Mouse (Mus musculus) testis, adult 2 months (tissue): ENCODE data around the gene 6330409D20Rik.

ENCODE experiments used
- CTCF ChIP-seq: fragments of 200-500 bp; IDR thresholded peaks from 2 replicates; pipeline ENCODE4 v1.5.1; 2012; ENCODE audit warnings: low read depth, mild to moderate bottlenecking, inconsistent platforms, low read length, moderate library complexity; ENCODE audit not compliant: control insufficient read depth, insufficient read depth, insufficient replicate concordance
- POLR2A ChIP-seq: fragments of 200-500 bp; IDR thresholded peaks from 2 replicates; pipeline ENCODE4 v1.6.1; 2012; ENCODE audit warnings: low read depth, mild to moderate bottlenecking, inconsistent platforms, low read length, moderate library complexity; ENCODE audit not compliant: control insufficient read depth

- no peak for TF ChIP-seq POLR2A
- no peak for TF ChIP-seq CTCF
Observed at GRCm38 (mm10) chr2:32720681-32721229, 20.1 kb downstream of the 6330409D20Rik start, which contains the start of gene Sh2d3c.
